Mouse (Mus musculus) erythroblast, embryonic 14.5 days (primary cell): ENCODE results near the gene Lrmda.

Experiments used
- GATA1 ChIP-seq: IDR thresholded peaks from 2 replicates; pipeline ENCODE4 v1.6.1; 2012; ENCODE audit warnings: low read length, inconsistent platforms, mixed read lengths
- TAL1 ChIP-seq: IDR thresholded peaks from 3 replicates; pipeline ENCODE4 v1.6.1; 2012; ENCODE audit warnings: low read length, inconsistent platforms, mixed read lengths

DNA sequence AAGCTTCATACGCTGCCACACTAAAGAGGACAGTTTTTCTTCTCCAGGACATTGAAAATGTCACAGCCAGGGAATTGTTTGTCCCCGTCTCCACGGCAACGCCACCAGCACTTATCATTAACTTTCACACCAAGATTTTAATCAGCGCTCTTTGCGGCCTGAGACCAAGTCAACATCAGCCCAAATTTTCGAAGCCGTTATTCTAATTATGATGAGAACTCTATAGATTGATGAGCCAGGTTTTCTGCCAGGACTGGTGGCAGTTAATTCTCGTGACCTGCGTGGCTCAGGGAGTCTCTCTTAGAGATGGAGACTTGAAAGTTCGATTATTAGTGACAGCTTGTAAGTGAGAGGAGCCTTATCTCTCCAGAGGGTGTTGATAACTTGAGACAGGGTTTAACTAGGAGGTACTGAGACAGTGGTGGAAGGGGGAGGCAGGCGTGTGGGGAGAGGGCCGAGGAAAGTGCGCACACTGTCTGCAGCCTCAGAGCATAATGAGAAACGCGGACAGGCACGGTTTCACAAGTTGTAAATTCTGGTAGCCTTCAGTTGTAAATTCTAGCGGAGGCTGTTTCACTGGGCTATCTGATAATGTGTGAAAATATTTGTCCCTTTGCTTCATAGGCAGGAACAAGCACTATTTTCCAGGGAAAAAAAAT lies 421.0 kb downstream of the Lrmda start:
- TF ChIP-seq TAL1 (no peak), GATA1 (no peak)
